ENCODE assay signal across 12 mouse cellular contexts in the genomic region with DNA sequence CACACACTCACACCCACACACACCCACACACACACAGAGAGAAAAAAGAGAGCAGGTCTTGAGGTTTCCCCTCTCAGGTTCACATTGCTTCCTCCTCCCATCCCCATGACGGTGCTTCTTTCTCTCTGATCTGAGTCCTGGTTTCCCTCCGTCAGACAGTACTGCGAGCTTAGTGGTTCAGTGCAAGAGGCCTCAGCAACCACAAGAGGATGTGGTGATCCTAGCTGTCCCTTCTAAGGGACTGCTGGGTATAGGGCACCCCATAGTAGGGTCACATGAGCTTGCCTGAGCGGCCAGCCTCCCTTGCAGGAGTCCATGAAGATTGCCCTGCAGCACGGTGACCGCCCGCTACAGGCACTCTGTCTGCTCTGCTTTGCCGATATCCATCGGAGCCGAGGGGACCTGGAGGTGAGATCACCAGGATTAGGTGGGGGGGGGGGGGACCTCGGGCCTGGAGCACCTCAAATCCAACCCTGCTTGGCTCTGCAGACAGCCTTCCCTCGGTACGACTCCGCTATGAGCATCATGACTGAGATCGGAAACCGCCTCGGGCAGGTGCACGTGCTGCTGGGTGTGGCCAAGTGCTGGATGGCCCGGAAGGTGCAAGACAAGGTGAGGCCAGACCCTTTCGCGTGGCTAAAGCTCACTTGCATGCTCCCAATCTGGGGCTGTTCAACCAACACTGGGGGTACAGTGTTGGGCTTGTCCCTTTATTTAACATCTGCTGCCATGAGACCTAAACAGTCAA. TPM values are rescaled to one million over a fixed set of nuclear protein-coding genes. Genes with fewer than 3 reads are reported as not detected.
DNase-seq lines count a peak whose midpoint lies in the region; ATAC-seq and TF ChIP-seq lines count a peak whose summit lies in the region.
"Had no signal": no experiment of that assay in that cellular context is flagged by ENCODE, and none has a peak within 500 bp of the region (broad histone marks: within the 10 kb centered on the region; RNA-seq: fewer than 3 reads in every experiment).

No protein-coding gene starts in this region.

- DNase-seq in heart, adult 8-10 months (ENCODE audit: low spot score) = no peak
- no peak for DNase-seq in testis, postnatal 10 days (ENCODE audit: low spot score)
- no peak for DNase-seq in cerebellum, adult 8-10 months
- DNase-seq in ovary, postnatal 14 days (ENCODE audit: low spot score) = no peak
- no peak for DNase-seq in adrenal gland, postnatal 10 days
- DNase-seq: kidney, postnatal 14 days; lung, postnatal 14 days; spleen, adult 18-20 months had no signal

- no peak overlapping the region for H3K9ac ChIP-seq in heart, embryonic 16.5 days (ENCODE audit: low read length)
- H3K9ac ChIP-seq: embryonic facial prominence, embryonic 12.5 days had no signal

- ATAC-seq in heart, embryonic 16.5 days (replicated peaks; ENCODE audit: extremely low read depth, insufficient read depth, low FRiP score) = peak; percentile 25; the same call in 1 of the 2 replicates
- ATAC-seq in megakaryocyte, adult 5-6 weeks (ENCODE audit: poor library complexity, severe bottlenecking) = peak; percentile 98

- H3K27ac ChIP-seq in heart, embryonic 16.5 days (ENCODE audit: low read length) = no peak overlapping the region
- H3K27ac ChIP-seq in testis, adult 2 months (ENCODE audit: control insufficient read depth, insufficient read depth, low read depth, low read length) = no peak overlapping the region
- H3K27ac ChIP-seq: embryonic facial prominence, embryonic 12.5 days had no signal

- no peak overlapping the region for H3K4me3 ChIP-seq in heart, embryonic 16.5 days (ENCODE audit: low read length)
- H3K4me3 ChIP-seq in testis, adult 2 months (ENCODE audit: control insufficient read depth, low read depth, low read length) = no peak overlapping the region
- H3K4me3 ChIP-seq: embryonic facial prominence, embryonic 12.5 days had no signal

- no peak overlapping the region for H3K4me2 ChIP-seq in heart, embryonic 16.5 days (ENCODE audit: low read depth, low read length)
- H3K4me2 ChIP-seq: embryonic facial prominence, embryonic 12.5 days had no signal

- H3K36me3 ChIP-seq in heart, embryonic 16.5 days (ENCODE audit: control insufficient read depth, insufficient read depth) = peaks cover 3% of the 10 kb centered on the region; the same call in 1 of the 2 replicates
- H3K36me3 ChIP-seq in testis, adult 2 months (ENCODE audit: control insufficient read depth, insufficient read depth, low read length) = no peaks in the 10 kb centered on the region
- H3K36me3 ChIP-seq: embryonic facial prominence, embryonic 12.5 days had no signal

- H3K9me3 ChIP-seq in heart, embryonic 16.5 days (replicated peaks; ENCODE audit: control insufficient read depth, low read length) = no peaks in the 10 kb centered on the region; the same call in 1 of the 2 replicates
- H3K9me3 ChIP-seq: embryonic facial prominence, embryonic 12.5 days had no signal

- no peaks in the 10 kb centered on the region for H3K4me1 ChIP-seq in heart, embryonic 16.5 days (ENCODE audit: control insufficient read depth, insufficient read depth, low read length)
- H3K4me1 ChIP-seq in testis, adult 2 months (ENCODE audit: control insufficient read depth, insufficient read depth, low read length) = peaks cover 15% of the 10 kb centered on the region
- H3K4me1 ChIP-seq: embryonic facial prominence, embryonic 12.5 days had no signal

- no peak for TF ChIP-seq CTCF in testis, adult 2 months (IDR thresholded peaks at IDR 0.05; ENCODE audit: control insufficient read depth, insufficient read depth, insufficient replicate concordance, low read depth, low read length)

- 63% methylated on average over 20 of the region's 21 CpGs for WGBS in heart, embryonic 16.5 days

- TF ChIP-seq POLR2A in testis, adult 2 months (IDR thresholded peaks at IDR 0.05; ENCODE audit: control insufficient read depth, low read depth, low read length) = 0 out of 2 replicates have a peak, but pooled peaks have one; percentile 14

- H3K27me3 ChIP-seq in heart, embryonic 16.5 days (ENCODE audit: control insufficient read depth, insufficient read depth, low read length) = no peaks in the 10 kb centered on the region
- no peaks in the 10 kb centered on the region for H3K27me3 ChIP-seq in testis, adult 2 months (ENCODE audit: control insufficient read depth, insufficient read depth, low read length)
- H3K27me3 ChIP-seq: embryonic facial prominence, embryonic 12.5 days had no signal

RNA-seq across cellular contexts. Expression of a gene that starts 7.4 kb away (rescaled TPM):
- polyA plus RNA-seq in heart, embryonic 16.5 days (2015; fragmentation: Nextera tagmentation; extraction: Ambion mirVana) = 40.9 and 43.4 TPM in 2 replicates
- 10 to 100 TPM; 15.4 to 19.4 (median 16.4) TPM for total RNA-seq in heart, adult 8-10 months (2022)
- polyA plus RNA-seq in testis, adult 2 months (2012; rRNA removed) = 6.7 and 7.1 TPM in 2 replicates
- total RNA-seq in megakaryocyte, adult 5-6 weeks (2015) = 0.46 and 0.47 TPM in 2 replicates
- 0.51 and 1.3 TPM in 2 replicates for total RNA-seq in megakaryocyte, adult 5-6 weeks (2017)
- total RNA-seq in adrenal gland, postnatal 10 days (2021) = 1 to 10 TPM; 1.7 to 5.0 TPM

RNA-seq across cellular contexts. Expression of a gene that starts 11.0 kb away (rescaled TPM):
- polyA plus RNA-seq in heart, embryonic 16.5 days (2015; fragmentation: Nextera tagmentation; extraction: Ambion mirVana) = 239 and 255 TPM in 2 replicates
- 100 to 1,000 TPM; 192 to 274 (median 220) TPM for total RNA-seq in heart, adult 8-10 months (2022)
- polyA plus RNA-seq in testis, adult 2 months (2012; rRNA removed) = 435 and 494 TPM in 2 replicates
- total RNA-seq in megakaryocyte, adult 5-6 weeks (2015) = 65.1 and 69.7 TPM in 2 replicates
- 226 TPM in 2 replicates for total RNA-seq in megakaryocyte, adult 5-6 weeks (2017)
- total RNA-seq in adrenal gland, postnatal 10 days (2021) = 100 to 1,000 TPM; 174 to 182 TPM

RNA-seq across cellular contexts. Expression of a gene that starts 27.4 kb away (rescaled TPM):
- 56.9 and 61.3 TPM in 2 replicates for polyA plus RNA-seq in heart, embryonic 16.5 days (2015; fragmentation: Nextera tagmentation; extraction: Ambion mirVana)
- total RNA-seq in heart, adult 8-10 months (2022) = 10 to 100 TPM; 19.0 to 26.0 (median 23.6) TPM
- polyA plus RNA-seq in testis, adult 2 months (2012; rRNA removed) = 65.7 and 67.9 TPM in 2 replicates
- total RNA-seq in megakaryocyte, adult 5-6 weeks (2015) = 8.4 and 15.6 TPM in 2 replicates
- total RNA-seq in megakaryocyte, adult 5-6 weeks (2017) = 6.5 and 10.9 TPM in 2 replicates
- 10 to 100 TPM; 22.3 to 30.5 TPM for total RNA-seq in adrenal gland, postnatal 10 days (2021)

RNA-seq across cellular contexts. Expression of a gene that starts 39.4 kb away (rescaled TPM):
- 3.6 and 5.2 TPM in 2 replicates for polyA plus RNA-seq in heart, embryonic 16.5 days (2015; fragmentation: Nextera tagmentation; extraction: Ambion mirVana)
- 1 to 10 TPM; 2.8 to 6.1 (median 3.2) TPM for total RNA-seq in heart, adult 8-10 months (2022)
- 2.5 and 2.9 TPM in 2 replicates for polyA plus RNA-seq in testis, adult 2 months (2012; rRNA removed)
- total RNA-seq in megakaryocyte, adult 5-6 weeks (2015) = 348 and 384 TPM in 2 replicates
- 253 and 295 TPM in 2 replicates for total RNA-seq in megakaryocyte, adult 5-6 weeks (2017)
- total RNA-seq in adrenal gland, postnatal 10 days (2021) = 1 to 10 TPM; 5.3 to 8.7 TPM
